In the genomic region with DNA sequence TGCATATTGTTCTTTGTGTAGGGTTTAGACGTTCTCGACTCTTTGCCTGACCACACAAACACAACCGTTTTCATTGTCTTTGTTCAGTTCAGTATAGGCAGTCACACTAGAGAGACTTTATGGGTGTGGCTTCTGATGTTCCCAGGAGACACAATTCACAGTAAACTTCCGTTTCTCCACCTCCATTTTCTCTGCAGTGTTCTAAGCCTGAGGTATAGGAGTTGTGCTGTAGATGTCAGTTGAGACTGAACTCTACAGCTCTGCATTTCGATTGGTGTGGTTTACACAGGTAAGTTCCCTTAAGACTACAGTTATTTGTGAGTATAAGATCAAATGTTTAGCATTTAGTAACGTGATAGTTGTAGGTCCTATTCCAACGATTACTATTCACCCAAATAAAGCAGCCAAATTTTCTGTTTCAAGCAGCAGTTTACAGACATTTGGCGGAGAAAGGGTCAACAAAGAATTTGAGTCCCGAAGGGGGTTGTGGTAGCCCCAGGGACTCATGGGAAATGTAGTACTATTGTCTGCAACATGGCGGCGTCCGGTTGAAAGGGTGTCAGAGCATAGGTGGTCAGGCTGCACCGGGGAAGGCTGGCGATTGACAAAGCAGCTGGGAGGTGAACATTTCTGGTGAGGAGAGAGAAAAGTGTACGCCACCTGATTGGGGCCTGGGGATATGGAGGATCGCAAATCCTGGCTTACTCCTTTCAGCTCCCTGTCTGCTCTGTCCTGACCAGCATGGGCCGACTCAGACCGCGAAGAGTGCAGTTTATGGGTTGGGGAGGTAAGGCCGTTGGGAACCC, we compare ENCODE assay signal across 8 mouse cellular contexts. TPM values are rescaled to one million over a fixed set of nuclear protein-coding genes. Genes with fewer than 3 reads are reported as not detected.
A peak's percentile ranks its signal among the peaks of the same experiment; 100 is the strongest.
DNase-seq lines count a peak whose midpoint lies in the region; ATAC-seq and TF ChIP-seq lines count a peak whose summit lies in the region.

Gene Alkbh8 (plus strand): TSS at position 179 of the 806 bp plus-strand sequence.

- ATAC-seq in G1E (ENCODE audit: extremely low read depth, insufficient number of reproducible peaks, low FRiP score, poor library complexity, severe bottlenecking) = peak; percentile 78
- peak; percentile 98 for ATAC-seq in forebrain, postnatal 0 days
- peak; percentile 97 for ATAC-seq in lung, embryonic 15.5 days (ENCODE audit: borderline replicate concordance, extremely low read depth, low FRiP score, low TSS enrichment)

- H3K27ac ChIP-seq in cerebellum, adult 2 months (ENCODE audit: insufficient read depth, low read length) = peak within 1 kb of the TSS; percentile 26; the same call in 1 of the 2 replicates
- peak within 1 kb of the TSS; percentile 84 for H3K27ac ChIP-seq in forebrain, postnatal 0 days (ENCODE audit: low read depth, low read length)
- H3K27ac ChIP-seq in lung, embryonic 15.5 days = peak within 1 kb of the TSS; percentile 42

- peaks cover 54% of the 10 kb centered on the region for H3K4me1 ChIP-seq in G1E (ENCODE audit: insufficient read depth, low read depth, low read length)
- H3K4me1 ChIP-seq in cerebellum, adult 2 months (ENCODE audit: control insufficient read depth, insufficient read depth, low read length) = no peaks in the 10 kb centered on the region
- peaks cover 4% of the 10 kb centered on the region for H3K4me1 ChIP-seq in forebrain, postnatal 0 days (ENCODE audit: insufficient read depth)
- peaks cover 4% of the 10 kb centered on the region; the same call in 1 of the 2 replicates for H3K4me1 ChIP-seq in lung, embryonic 15.5 days

- peak within 1 kb of the TSS; percentile 60 for H3K4me2 ChIP-seq in forebrain, postnatal 0 days (ENCODE audit: low read depth)
- peak within 1 kb of the TSS; percentile 51 for H3K4me2 ChIP-seq in lung, embryonic 15.5 days

- no peaks in the 10 kb centered on the region for H3K9me3 ChIP-seq in G1E (replicated peaks)
- no peaks in the 10 kb centered on the region for H3K9me3 ChIP-seq in forebrain, postnatal 0 days (ENCODE audit: low read length)
- no peaks in the 10 kb centered on the region for H3K9me3 ChIP-seq in lung, embryonic 15.5 days

- DNase-seq in G1E (ENCODE audit: low spot score) = peak; percentile 60
- DNase-seq in cerebellum, adult 2 months = peak; percentile 81 to 82
- peak; percentile 90 for DNase-seq in forebrain, postnatal 0 days
- DNase-seq in heart, postnatal 4 days = peak; percentile 77
- DNase-seq in layer of hippocampus, adult 8-10 months (ENCODE audit: low spot score in 2 of 2) = peak; percentile 72 to 75
- peak; percentile 60 for DNase-seq in ovary, adult 18-20 months (ENCODE audit: low spot score)
- peak; percentile 87 for DNase-seq in thymus, postnatal 0 days (ENCODE audit: low spot score)

- no peak for TF ChIP-seq CTCF in G1E (IDR thresholded peaks at IDR 0.05; ENCODE audit: low read depth, low read length)
- TF ChIP-seq CTCF in cerebellum, adult 2 months (IDR thresholded peaks at IDR 0.05; ENCODE audit: borderline replicate concordance, insufficient read depth, low read depth, low read length) = peak; percentile 5; the same call in 1 of the 2 replicates
- TF ChIP-seq CTCF in forebrain, postnatal 0 days (IDR thresholded peaks at IDR 0.05; ENCODE audit: low read depth) = peak; percentile 57

- WGBS in cerebellum, adult 2 months = under 1% methylated on average over 20 of the region's 20 CpGs
- WGBS in forebrain, postnatal 0 days = under 1% methylated on average over 20 of the region's 20 CpGs
- 3% methylated on average over 20 of the region's 20 CpGs for WGBS in lung, embryonic 15.5 days

- no peaks in the 10 kb centered on the region for H3K27me3 ChIP-seq in G1E (ENCODE audit: insufficient read depth, low read length)
- H3K27me3 ChIP-seq in cerebellum, adult 2 months (ENCODE audit: control insufficient read depth, insufficient read depth, low read length) = no peaks in the 10 kb centered on the region
- no peaks in the 10 kb centered on the region for H3K27me3 ChIP-seq in forebrain, postnatal 0 days (ENCODE audit: insufficient read depth, low read length)
- H3K27me3 ChIP-seq in lung, embryonic 15.5 days = no peaks in the 10 kb centered on the region

- H3K4me3 ChIP-seq in G1E (ENCODE audit: low read depth, low read length) = peak within 1 kb of the TSS; percentile 84
- H3K4me3 ChIP-seq in cerebellum, adult 2 months (replicated peaks; ENCODE audit: insufficient read depth, low read depth, low read length) = peak within 1 kb of the TSS; percentile 96
- peak within 1 kb of the TSS; percentile 83 for H3K4me3 ChIP-seq in forebrain, postnatal 0 days (ENCODE audit: low read depth, low read length)
- H3K4me3 ChIP-seq in lung, embryonic 15.5 days = peak within 1 kb of the TSS; percentile 67

- H3K36me3 ChIP-seq in G1E (replicated peaks) = peaks cover 22% of the 10 kb centered on the region
- H3K36me3 ChIP-seq in forebrain, postnatal 0 days (ENCODE audit: insufficient read depth) = peaks cover 11% of the 10 kb centered on the region
- peaks cover 10% of the 10 kb centered on the region; the same call in 1 of the 2 replicates for H3K36me3 ChIP-seq in lung, embryonic 15.5 days

- H3K9ac ChIP-seq in forebrain, postnatal 0 days = peak within 1 kb of the TSS; percentile 82
- H3K9ac ChIP-seq in lung, embryonic 15.5 days = peak within 1 kb of the TSS; percentile 71

- TF ChIP-seq POLR2A in cerebellum, adult 2 months (IDR thresholded peaks at IDR 0.05; ENCODE audit: borderline replicate concordance, insufficient read depth, low read length) = peak; percentile 35; the same call in 1 of the 2 replicates

RNA-seq across cellular contexts. Expression of gene Alkbh8, which starts in this region (rescaled TPM):
- total RNA-seq in G1E (2014; fragmentation: Nextera tagmentation) (87.7 and 89.9 TPM in 2 replicates), G1E (2017) (34.6 and 45.0 TPM in 2 replicates)
- polyA plus RNA-seq in G1E (2012) = 1.6 and 2.8 TPM in 2 replicates
- 11.1 and 12.2 TPM in 2 replicates for polyA plus RNA-seq in cerebellum, adult 2 months (2012; rRNA removed)
- 20.2 and 25.7 TPM in 2 replicates for total RNA-seq in forebrain, postnatal 0 days (2014; rRNA removed)
- polyA plus RNA-seq in forebrain, postnatal 0 days (2015; fragmentation: Nextera tagmentation; extraction: Ambion mirVana) = 22.6 and 46.4 TPM in 2 replicates
- 10 to 100 TPM; 16.2 to 18.0 TPM for total RNA-seq in heart, postnatal 4 days (2021)
- total RNA-seq in layer of hippocampus, adult 8-10 months (2022) = 10 to 100 TPM; 39.9 to 45.0 (median 42.5) TPM
- polyA plus RNA-seq in lung, embryonic 15.5 days (2015; fragmentation: Nextera tagmentation; extraction: Ambion mirVana) = 21.9 and 25.6 TPM in 2 replicates
- polyA plus RNA-seq in thymus, postnatal 0 days (2015; fragmentation: Nextera tagmentation; extraction: Ambion mirVana) = 17.6 and 25.3 TPM in 2 replicates

Comparison
In these comparisons a context has a peak if more than half of its experiments do, and no peak if none do; other contexts are left out.
1. Peak in every context shown above with its lines: DNase-seq, ATAC-seq, H3K4me3 ChIP-seq and H3K27ac ChIP-seq.
2. H3K27ac ChIP-seq: peak in every context shown above with its lines; median percentile 84 in forebrain, postnatal 0 days; 42 in lung, embryonic 15.5 days; 26 in cerebellum, adult 2 months.